Mouse (Mus musculus): ENCODE results near the gene Gm8660. TPM values are rescaled to one million over a fixed set of nuclear protein-coding genes. Genes with fewer than 3 reads are reported as not detected.
"Not testable (repeated sequence)": the region's sequence is repeated elsewhere in the genome, so short reads cannot be mapped to it uniquely, and the experiment has no call there.

Gene Gm8660
- not detected in 2 replicates for polyA plus RNA-seq (2012; ENCODE audit: insufficient read depth, low replicate concordance)

GRCm38 (mm10) chr7:22370939-22371338 is at the start of gene Gm8660:
Gene Gm8660, minus strand, starts transcription at chr7:22371039.
- not testable (repeated sequence) for H3K9me3 ChIP-seq; H3K36me3 ChIP-seq (replicated peaks; ENCODE audit: low read length); H3K4me3 ChIP-seq (replicated peaks); H3K27me3 ChIP-seq (replicated peaks); H3K4me1 ChIP-seq

GRCm38 (mm10) chr7:22413283-22413682 is 42.4 kb upstream of the Gm8660 start, which contains the start of gene Vmn1r148:
Gene Vmn1r148, plus strand, starts transcription at chr7:22413583.
- not testable (repeated sequence) for H3K36me3 ChIP-seq (replicated peaks; ENCODE audit: low read length); H3K4me1 ChIP-seq; H3K27me3 ChIP-seq (replicated peaks); H3K4me3 ChIP-seq (replicated peaks); H3K9me3 ChIP-seq

GRCm38 (mm10) chr7:22329617-22330016 is 41.2 kb downstream of the Gm8660 start, which contains the start of gene Gm4187:
Gene Gm4187, minus strand, starts transcription at chr7:22329717.
- not testable (repeated sequence) for H3K4me3 ChIP-seq (replicated peaks); H3K9me3 ChIP-seq; H3K36me3 ChIP-seq (replicated peaks; ENCODE audit: low read length); H3K27me3 ChIP-seq (replicated peaks); H3K4me1 ChIP-seq

Other genes starting within 250 kb of the Gm8660 start
- gene Gm10666, start 236.3 kb downstream of the Gm8660 start, polyA plus RNA-seq (2012; ENCODE audit: insufficient read depth, low replicate concordance) = not detected in 2 replicates
- not detected in 2 replicates for gene Vmn1r142, start 207.0 kb downstream of the Gm8660 start, polyA plus RNA-seq (2012; ENCODE audit: insufficient read depth, low replicate concordance)
- not detected in 2 replicates for gene Vmn1r143, start 181.7 kb downstream of the Gm8660 start, polyA plus RNA-seq (2012; ENCODE audit: insufficient read depth, low replicate concordance)
- gene Gm8653, start 169.8 kb downstream of the Gm8660 start, polyA plus RNA-seq (2012; ENCODE audit: insufficient read depth, low replicate concordance) = not detected in 2 replicates
- gene Gm8453, start 141.6 kb downstream of the Gm8660 start, polyA plus RNA-seq (2012; ENCODE audit: insufficient read depth, low replicate concordance) = not detected in 2 replicates
- not detected in 2 replicates for gene Gm4187, start 41.3 kb downstream of the Gm8660 start, polyA plus RNA-seq (2012; ENCODE audit: insufficient read depth, low replicate concordance)
- not detected in 2 replicates for gene Vmn1r148, start 42.5 kb upstream of the Gm8660 start, polyA plus RNA-seq (2012; ENCODE audit: insufficient read depth, low replicate concordance)
- not detected in 2 replicates for gene Vmn1r149, start 67.2 kb upstream of the Gm8660 start, polyA plus RNA-seq (2012; ENCODE audit: insufficient read depth, low replicate concordance)
- gene Gm10665, start 93.0 kb upstream of the Gm8660 start, polyA plus RNA-seq (2012; ENCODE audit: insufficient read depth, low replicate concordance) = not detected in 2 replicates
- gene Vmn1r151, start 128.6 kb upstream of the Gm8660 start, polyA plus RNA-seq (2012; ENCODE audit: insufficient read depth, low replicate concordance) = not detected in 2 replicates
- gene Vmn1r152, start 151.9 kb upstream of the Gm8660 start, polyA plus RNA-seq (2012; ENCODE audit: insufficient read depth, low replicate concordance) = not detected in 2 replicates
- gene Gm8677, start 163.8 kb upstream of the Gm8660 start, polyA plus RNA-seq (2012; ENCODE audit: insufficient read depth, low replicate concordance) = not detected in 2 replicates
- not detected in 2 replicates for gene Gm4201, start 194.3 kb upstream of the Gm8660 start, polyA plus RNA-seq (2012; ENCODE audit: insufficient read depth, low replicate concordance)
- not detected in 2 replicates for gene Gm4565, start 217.1 kb upstream of the Gm8660 start, polyA plus RNA-seq (2012; ENCODE audit: insufficient read depth, low replicate concordance)

Data from megakaryocyte, embryonic 14.5 days (primary cell).